ENCODE assay signal across 19 mouse cellular contexts in the genomic region with DNA sequence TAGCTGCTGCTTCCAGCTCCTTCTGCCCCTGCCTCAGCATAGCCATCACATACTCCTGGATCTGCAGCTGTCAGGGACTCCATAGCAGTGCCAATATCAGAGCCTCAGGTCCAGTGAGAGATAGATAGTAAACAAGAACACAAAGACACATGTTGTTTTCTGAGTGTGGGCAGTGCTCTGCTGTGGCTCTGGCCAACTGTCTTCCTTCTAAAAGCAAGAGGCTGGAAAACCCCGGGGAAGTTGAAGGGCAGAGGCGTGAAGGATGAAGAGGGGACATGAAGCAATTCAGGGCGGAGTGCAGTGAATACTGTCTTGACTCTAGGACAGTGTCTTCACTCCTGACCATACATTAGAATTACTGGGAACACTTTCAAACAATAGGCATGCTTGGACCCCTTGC.
DNase-seq lines count a peak whose midpoint lies in the region; ATAC-seq and TF ChIP-seq lines count a peak whose summit lies in the region.
"Had no signal": no experiment of that assay in that cellular context is flagged by ENCODE, and none has a peak within 500 bp of the region (broad histone marks: within the 10 kb centered on the region; RNA-seq: fewer than 3 reads in every experiment).

No protein-coding gene starts in this region.

- peak; percentile 68 for ATAC-seq in monocyte, adult 5-6 weeks (replicated peaks; ENCODE audit: insufficient number of reproducible peaks, low FRiP score, low TSS enrichment, poor library complexity, severe bottlenecking)
- ATAC-seq: forebrain, embryonic 14.5 days; hindbrain, embryonic 16.5 days had no signal

- no peak for DNase-seq in gastrocnemius, adult 2 months
- DNase-seq in gastrocnemius, adult 8-10 months (ENCODE audit: low spot score in 2 of 2): no peak
- peak; percentile 10 for DNase-seq in testis, postnatal 14 days (ENCODE audit: low spot score)
- DNase-seq in testis, postnatal 10 days (ENCODE audit: low spot score): no peak
- no peak for DNase-seq in cerebellum, postnatal 36 days
- DNase-seq in left cerebral cortex, postnatal 4 days: no peak
- DNase-seq: adrenal gland, postnatal 10 days; cerebellum, adult 11 months; cerebellum, adult 9-10 months; cerebellum, postnatal 25 days; gastrocnemius, postnatal 25 days; heart, postnatal 10 days; heart, postnatal 4 days had no signal

- H3K27ac ChIP-seq in gastrocnemius, adult 2 months: peak overlapping the region; percentile 8; the same call in 1 of the 2 replicates
- H3K27ac ChIP-seq: heart, embryonic 10.5 days; hindbrain, embryonic 12.5 days had no signal

- no peak for TF ChIP-seq CTCF in gastrocnemius, adult 2 months (IDR thresholded peaks at IDR 0.05)

- no peak overlapping the region for H3K4me3 ChIP-seq in gastrocnemius, adult 2 months
- H3K4me3 ChIP-seq: embryonic facial prominence, embryonic 13.5 days; heart, embryonic 10.5 days; hindbrain, embryonic 12.5 days had no signal

- intact Hi-C loops in gastrocnemius, adult 2 months (cut with DNase I): no loop called here
- intact Hi-C loops in left cerebral cortex, postnatal 4 days (cut with DNase I): no loop called here
